Mouse (Mus musculus) lung, postnatal 0 days (tissue): Measurements from ENCODE around the gene Osbpl11.

Source experiments
- CTCF ChIP-seq: IDR thresholded peaks from 2 replicates; pipeline ENCODE4 v1.5.1; 2016; ENCODE audit warnings: antibody characterized with exemption, mild to moderate bottlenecking
- EP300 ChIP-seq: IDR thresholded peaks from 2 replicates; pipeline ENCODE4 v1.6.1; 2016; ENCODE audit warnings: antibody characterized with exemption, mild to moderate bottlenecking, control low read depth

- TF ChIP-seq CTCF (no peak), EP300 (no peak)
These were observed 10.2 kb upstream of the Osbpl11 start for GRCm38 (mm10) chr16:33174695-33175094.
